Mouse (Mus musculus): ENCODE measurements around the gene Gm21969. TPM values are rescaled to one million over a fixed set of nuclear protein-coding genes. Genes with fewer than 3 reads are reported as not detected.
A peak's percentile ranks its signal among the peaks of the same experiment; 100 is the strongest.

Gene Gm21969
- polyA plus RNA-seq, 1 experiment = not detected

GRCm38 (mm10) chr4:139637847-139638246 lies 34.9 kb downstream of the Gm21969 start:
- 36% methylated on average over 9 of the region's 9 CpGs for WGBS
- Histone ChIP-seq H3K36me3 (ENCODE audit: control insufficient read depth, insufficient read depth, low read length) (peaks cover 32% of the 10 kb centered on the region), H3K4me1 (ENCODE audit: control insufficient read depth, insufficient read depth, insufficient read length, low read length) (peaks cover 22% of the 10 kb centered on the region), H3K27ac (ENCODE audit: insufficient read depth, low read depth, low read length) (no peak overlapping the region; the same call in 1 of the 2 replicates), H3K4me3 (ENCODE audit: low read depth, low read length) (no peak overlapping the region), H3K27me3 (ENCODE audit: control insufficient read depth, insufficient read depth, low read length) (peaks cover 31% of the 10 kb centered on the region)
- TF ChIP-seq CTCF (IDR thresholded peaks at IDR 0.05; ENCODE audit: extremely low read depth, insufficient read length, insufficient replicate concordance, low read depth, low read length) = no peak
- TF ChIP-seq POLR2A (IDR thresholded peaks at IDR 0.05; ENCODE audit: low read depth, low read length) = no peak

DNA sequence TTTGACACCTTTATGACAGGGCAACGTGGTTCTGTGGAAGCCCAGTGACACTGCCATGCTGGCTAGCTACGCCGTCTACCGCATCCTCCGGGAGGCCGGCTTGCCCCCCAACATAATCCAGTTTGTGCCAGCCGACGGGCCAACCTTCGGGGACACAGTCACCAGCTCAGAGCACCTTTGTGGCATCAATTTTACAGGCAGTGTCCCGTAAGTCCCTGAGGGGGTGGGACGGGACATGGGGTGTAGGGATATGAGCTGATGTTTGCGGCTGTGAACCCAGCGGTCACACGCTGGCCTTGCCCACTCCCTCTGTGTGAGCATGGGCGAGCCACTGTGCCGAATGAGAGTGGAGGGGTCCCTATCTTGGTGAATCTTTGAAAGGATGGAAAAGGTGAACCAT lies 35.4 kb downstream of the Gm21969 start:
- Histone ChIP-seq H3K27me3 (ENCODE audit: control insufficient read depth, insufficient read depth, low read length) (peaks cover 26% of the 10 kb centered on the region), H3K4me1 (ENCODE audit: control insufficient read depth, insufficient read depth, insufficient read length, low read length) (peaks cover 22% of the 10 kb centered on the region), H3K4me3 (ENCODE audit: low read depth, low read length) (no peak overlapping the region), H3K36me3 (ENCODE audit: control insufficient read depth, insufficient read depth, low read length) (peaks cover 32% of the 10 kb centered on the region), H3K27ac (ENCODE audit: insufficient read depth, low read depth, low read length) (no peak overlapping the region)
- TF ChIP-seq POLR2A (IDR thresholded peaks at IDR 0.05; ENCODE audit: low read depth, low read length) = no peak
- no peak for TF ChIP-seq CTCF (IDR thresholded peaks at IDR 0.05; ENCODE audit: extremely low read depth, insufficient read length, insufficient replicate concordance, low read depth, low read length)
- 92% methylated on average over 16 of the region's 16 CpGs for WGBS

DNA sequence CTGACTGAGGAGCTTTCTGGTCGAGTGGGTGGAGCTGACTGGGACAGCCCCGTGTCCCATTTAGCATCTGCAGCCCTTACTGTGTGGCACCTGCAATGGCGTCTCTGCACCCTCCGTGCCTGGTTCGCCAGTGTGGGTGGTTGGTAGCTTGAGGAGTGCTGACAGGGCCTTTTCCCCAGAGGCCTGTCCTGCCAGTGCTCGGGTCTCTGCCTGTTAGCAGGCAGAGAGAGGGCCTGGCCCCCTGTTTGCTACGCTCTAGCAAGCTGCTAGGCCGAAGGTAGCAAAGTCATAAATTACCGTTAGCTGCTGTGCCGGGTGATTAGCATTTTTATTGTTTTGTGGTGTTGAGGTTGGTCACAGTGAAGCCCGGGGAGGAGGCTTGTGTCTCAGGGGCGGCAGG lies 36.8 kb downstream of the Gm21969 start:
- 30% methylated on average over 12 of the region's 12 CpGs for WGBS
- Histone ChIP-seq H3K27me3 (ENCODE audit: control insufficient read depth, insufficient read depth, low read length) (peaks cover 26% of the 10 kb centered on the region), H3K36me3 (ENCODE audit: control insufficient read depth, insufficient read depth, low read length) (peaks cover 36% of the 10 kb centered on the region), H3K4me1 (ENCODE audit: control insufficient read depth, insufficient read depth, insufficient read length, low read length) (peaks cover 22% of the 10 kb centered on the region), H3K4me3 (ENCODE audit: low read depth, low read length) (no peak overlapping the region), H3K27ac (ENCODE audit: insufficient read depth, low read depth, low read length) (no peak overlapping the region)
- TF ChIP-seq POLR2A (IDR thresholded peaks at IDR 0.05; ENCODE audit: low read depth, low read length) = no peak
- no peak for TF ChIP-seq CTCF (IDR thresholded peaks at IDR 0.05; ENCODE audit: extremely low read depth, insufficient read length, insufficient replicate concordance, low read depth, low read length)

DNA sequence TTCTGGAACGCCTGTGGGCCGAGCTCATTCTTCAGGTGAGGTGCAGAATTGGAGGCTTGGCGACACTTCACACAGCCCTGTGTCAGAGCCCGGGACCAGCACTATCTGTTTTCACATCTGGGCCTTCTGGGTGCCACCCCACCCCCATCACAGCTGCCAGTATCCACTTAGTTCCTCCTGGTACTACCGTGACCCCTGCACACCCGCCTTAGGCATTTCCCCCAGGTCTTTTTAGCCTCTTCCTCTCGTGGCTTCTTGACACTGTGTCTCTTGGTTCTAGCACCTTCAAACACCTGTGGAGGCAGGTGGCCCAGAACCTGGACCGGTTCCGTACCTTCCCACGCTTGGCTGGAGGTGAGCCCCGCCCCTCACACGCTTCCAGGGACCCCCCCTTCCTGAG lies 37.3 kb downstream of the Gm21969 start:
- Histone ChIP-seq H3K27ac (ENCODE audit: insufficient read depth, low read depth, low read length) (no peak overlapping the region), H3K4me3 (ENCODE audit: low read depth, low read length) (no peak overlapping the region), H3K36me3 (ENCODE audit: control insufficient read depth, insufficient read depth, low read length) (peaks cover 36% of the 10 kb centered on the region), H3K4me1 (ENCODE audit: control insufficient read depth, insufficient read depth, insufficient read length, low read length) (peaks cover 22% of the 10 kb centered on the region), H3K27me3 (ENCODE audit: control insufficient read depth, insufficient read depth, low read length) (peaks cover 26% of the 10 kb centered on the region)
- TF ChIP-seq CTCF (IDR thresholded peaks at IDR 0.05; ENCODE audit: extremely low read depth, insufficient read length, insufficient replicate concordance, low read depth, low read length) (no peak), POLR2A (IDR thresholded peaks at IDR 0.05; ENCODE audit: low read depth, low read length) (no peak)
- 46% methylated on average over 12 of the region's 12 CpGs for WGBS

GRCm38 (mm10) chr4:139640775-139641174 lies 37.8 kb downstream of the Gm21969 start:
- WGBS = 47% methylated on average over 6 of the region's 6 CpGs
- H3K4me1 ChIP-seq (ENCODE audit: control insufficient read depth, insufficient read depth, insufficient read length, low read length) = peaks cover 22% of the 10 kb centered on the region
- H3K36me3 ChIP-seq (ENCODE audit: control insufficient read depth, insufficient read depth, low read length) = peaks cover 32% of the 10 kb centered on the region
- no peak for TF ChIP-seq CTCF (IDR thresholded peaks at IDR 0.05; ENCODE audit: extremely low read depth, insufficient read length, insufficient replicate concordance, low read depth, low read length)
- TF ChIP-seq POLR2A (IDR thresholded peaks at IDR 0.05; ENCODE audit: low read depth, low read length) = no peak
- peaks cover 25% of the 10 kb centered on the region for H3K27me3 ChIP-seq (ENCODE audit: control insufficient read depth, insufficient read depth, low read length)
- H3K4me3 ChIP-seq (ENCODE audit: low read depth, low read length) = no peak overlapping the region
- no peak overlapping the region for H3K27ac ChIP-seq (ENCODE audit: insufficient read depth, low read depth, low read length)

DNA sequence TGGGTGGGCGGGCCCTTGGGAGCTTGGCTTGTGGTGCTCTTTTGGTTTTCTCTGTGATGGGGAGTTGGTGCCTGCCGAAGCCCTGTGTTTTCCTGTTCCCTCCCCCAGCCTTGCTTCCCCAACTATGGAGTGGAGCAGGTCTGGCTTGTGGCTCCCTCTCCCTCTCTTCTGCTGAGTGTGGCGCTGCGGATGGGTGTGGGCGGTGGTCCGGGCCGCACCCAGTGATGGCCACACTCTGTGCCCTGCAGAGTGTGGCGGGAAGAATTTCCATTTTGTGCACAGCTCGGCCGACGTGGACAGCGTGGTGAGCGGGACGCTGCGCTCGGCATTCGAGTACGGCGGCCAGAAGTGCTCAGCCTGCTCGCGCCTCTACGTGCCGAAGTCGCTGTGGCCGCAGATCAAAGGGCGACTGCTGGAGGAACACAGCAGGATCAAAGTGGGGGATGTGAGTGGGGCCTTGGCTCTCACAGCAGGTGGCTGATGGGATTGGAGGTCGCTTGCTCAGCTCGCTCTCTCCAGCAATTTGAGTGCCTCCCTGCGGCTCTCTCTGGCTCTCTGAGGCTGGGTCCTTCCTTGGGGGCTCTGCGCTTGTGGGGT lies 38.9 kb downstream of the Gm21969 start:
- peaks cover 28% of the 10 kb centered on the region for H3K36me3 ChIP-seq (ENCODE audit: control insufficient read depth, insufficient read depth, low read length)
- H3K27me3 ChIP-seq (ENCODE audit: control insufficient read depth, insufficient read depth, low read length) = peaks cover 20% of the 10 kb centered on the region
- WGBS = 19% methylated on average over 30 of the region's 30 CpGs
- peak overlapping the region; percentile 17; the same call in 1 of the 2 replicates for H3K4me3 ChIP-seq (ENCODE audit: low read depth, low read length)
- H3K4me1 ChIP-seq (ENCODE audit: control insufficient read depth, insufficient read depth, insufficient read length, low read length) = peaks cover 22% of the 10 kb centered on the region
- no peak overlapping the region for H3K27ac ChIP-seq (ENCODE audit: insufficient read depth, low read depth, low read length)
- TF ChIP-seq CTCF (IDR thresholded peaks at IDR 0.05; ENCODE audit: extremely low read depth, insufficient read length, insufficient replicate concordance, low read depth, low read length) (no peak), POLR2A (IDR thresholded peaks at IDR 0.05; ENCODE audit: low read depth, low read length) (no peak)

DNA sequence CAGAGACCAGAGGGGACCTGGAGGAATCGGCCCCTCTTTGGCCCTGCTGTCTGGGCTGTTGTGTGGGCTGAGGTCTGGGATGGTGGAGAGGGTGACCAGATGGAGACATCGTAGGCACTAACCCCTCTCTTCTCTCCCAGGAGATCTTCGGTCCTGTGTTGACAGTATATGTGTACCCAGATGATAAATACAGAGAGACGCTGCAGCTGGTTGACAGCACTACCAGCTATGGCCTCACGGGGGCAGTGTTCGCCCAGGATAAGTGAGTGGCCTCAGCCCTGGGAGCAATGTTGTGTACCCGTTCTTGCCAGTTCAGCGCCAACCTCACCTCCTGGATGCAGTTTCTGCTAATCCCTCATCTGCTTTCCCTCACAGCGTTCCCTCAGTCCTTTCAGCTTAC lies 41.0 kb downstream of the Gm21969 start:
- peaks cover 19% of the 10 kb centered on the region for H3K27me3 ChIP-seq (ENCODE audit: control insufficient read depth, insufficient read depth, low read length)
- no peak overlapping the region for H3K4me3 ChIP-seq (ENCODE audit: low read depth, low read length)
- peaks cover 9% of the 10 kb centered on the region for H3K4me1 ChIP-seq (ENCODE audit: control insufficient read depth, insufficient read depth, insufficient read length, low read length)
- peak; percentile 84 for TF ChIP-seq CTCF (IDR thresholded peaks at IDR 0.05; ENCODE audit: extremely low read depth, insufficient read length, insufficient replicate concordance, low read depth, low read length)
- TF ChIP-seq POLR2A (IDR thresholded peaks at IDR 0.05; ENCODE audit: low read depth, low read length) = no peak
- H3K36me3 ChIP-seq (ENCODE audit: control insufficient read depth, insufficient read depth, low read length) = peaks cover 27% of the 10 kb centered on the region
- 13% methylated on average over 9 of the region's 9 CpGs for WGBS
- no peak overlapping the region for H3K27ac ChIP-seq (ENCODE audit: insufficient read depth, low read depth, low read length)

Data from small intestine, adult 2 months (tissue).